Mouse (Mus musculus) spleen, adult 10 weeks (tissue): ENCODE results near the gene G3bp1. TPM values are rescaled to one million over a fixed set of nuclear protein-coding genes. Genes with fewer than 3 reads are reported as not detected.

Experiments used
- polyA plus RNA-seq: library from polyadenylated mRNA; stranded (reverse); fragments of 350-450 nt; fragmentation: Illumina TruSeq; extraction: RNeasy Lipid Tissue Mini Kit (QIAGEN cat#74804); gene quantifications from one replicate; pipeline ENCODE4 v1.2.3, GENCODE M21; 2015; ENCODE audit warnings: low replicate concordance; ENCODE audit not compliant: insufficient read depth

Gene G3bp1
- 65.2 TPM for polyA plus RNA-seq

GRCm38 (mm10) chr11:55469048-55469843 is at the start of gene G3bp1:
Gene G3bp1 (plus strand): TSS chr11:55469685.

GRCm38 (mm10) chr11:55422978-55423377 is 46.5 kb upstream of the G3bp1 start, which contains the start of gene Sparc:
Gene Sparc (minus strand): TSS chr11:55423183.

GRCm38 (mm10) chr11:55461019-55461645 is 8.4 kb upstream of the G3bp1 start, which contains the start of gene Atox1:
Gene Atox1 (minus strand): TSS chr11:55461239.

Other genes with a start within 250 kb of the G3bp1 start
- 0.04 TPM for gene Fat2, start 133.1 kb upstream of the G3bp1 start, polyA plus RNA-seq
- 278 TPM for gene Sparc, start 46.5 kb upstream of the G3bp1 start, polyA plus RNA-seq
- 89.3 TPM for gene Atox1, start 8.4 kb upstream of the G3bp1 start, polyA plus RNA-seq
- gene Glra1, start 138.5 kb downstream of the G3bp1 start, polyA plus RNA-seq = not detected